Mouse (Mus musculus) liver, embryonic 12.5 days (tissue): ENCODE results near the gene Fam221b. TPM values are rescaled to one million over a fixed set of nuclear protein-coding genes. Genes with fewer than 3 reads are reported as not detected.
A peak's percentile ranks its signal among the peaks of the same experiment; 100 is the strongest.

Experiments used
- ATAC-seq: fragments of 200-750 bp; cut with Nextera tagmentation; 2 replicates; pipeline ENCODE4 v1.8.0; 2017; ENCODE audit warnings: moderate number of reproducible peaks, mild to moderate bottlenecking, moderate library complexity
- H3K27ac ChIP-seq: fragments of 300-500 bp; sonication (generic); 2 replicates; pipeline ENCODE4 v1.5.1; 2016; ENCODE audit warnings: mild to moderate bottlenecking
- H3K27me3 ChIP-seq: fragments of 300-500 bp; sonication (generic); replicated peaks from 2 replicates; pipeline ENCODE4 v1.6.1; 2016; ENCODE audit warnings: mild to moderate bottlenecking, moderate library complexity
- H3K36me3 ChIP-seq: fragments of 300-500 bp; sonication (generic); 2 replicates; pipeline ENCODE4 v1.6.1; 2016; ENCODE audit warnings: mild to moderate bottlenecking, moderate library complexity
- H3K4me1 ChIP-seq: fragments of 300-500 bp; sonication (generic); 2 replicates; pipeline ENCODE4 v1.6.1; 2016
- H3K4me2 ChIP-seq: fragments of 300-500 bp; sonication (generic); 2 replicates; pipeline ENCODE4 v1.6.1; 2016; ENCODE audit warnings: mild to moderate bottlenecking, moderate library complexity
- H3K4me3 ChIP-seq: fragments of 300-500 bp; sonication (generic); 2 replicates; pipeline ENCODE4 v1.5.1; 2016; ENCODE audit warnings: mild to moderate bottlenecking, moderate library complexity
- H3K9ac ChIP-seq: fragments of 300-500 bp; sonication (generic); 2 replicates; pipeline ENCODE4 v1.6.1; 2016; ENCODE audit warnings: mild to moderate bottlenecking, moderate library complexity
- H3K9me3 ChIP-seq: fragments of 300-500 bp; sonication (generic); replicated peaks from 2 replicates; pipeline ENCODE4 v1.6.1; 2016; ENCODE audit warnings: mild to moderate bottlenecking, moderate library complexity
- WGBS: fragments of 180-500 bp; shearing (Covaris S2); methylation state at CpG from one replicate; pipeline ENCODE4 v1.1.7; 2016; ENCODE audit not compliant: insufficient replicate concordance; 5-methylcytosine and 5-hydroxymethylcytosine counted together
- polyA plus RNA-seq: library from polyadenylated mRNA; unstranded; fragments of >200 nt; fragmentation: Nextera tagmentation; extraction: Ambion mirVana; gene quantifications from 2 replicates; pipeline ENCODE4 v1.2.1, GENCODE M21; 2016

Fam221b gene
- polyA plus RNA-seq, 1 experiment from 2014 or later = 1.8 TPM

GRCm38 (mm10) chr4:43656339-43657109 lies 12.4 kb downstream of the Fam221b start, which contains the start of gene Hint2:
TSS of gene Hint2 (minus strand) at chr4:43656466.
- Histone ChIP-seq H3K9ac (peak within 1 kb of the TSS; percentile 85), H3K27me3 (peaks cover 23% of the 10 kb centered on the region), H3K4me1 (peaks cover 37% of the 10 kb centered on the region), H3K27ac (peak within 1 kb of the TSS; percentile 77), H3K4me2 (peak within 1 kb of the TSS; percentile 81), H3K4me3 (peak within 1 kb of the TSS; percentile 82), H3K36me3 (no peaks in the 10 kb centered on the region), H3K9me3 (no peaks in the 10 kb centered on the region)
- WGBS = 1% methylated on average over 34 of the region's 34 CpGs
- peak; percentile 96 for ATAC-seq

GRCm38 (mm10) chr4:43655656-43656338 lies 13.1 kb downstream of the Fam221b start:
- WGBS = 8% methylated on average over 34 of the region's 34 CpGs
- peak overlapping the region; percentile 85 for H3K9ac ChIP-seq
- H3K27ac ChIP-seq = peak overlapping the region; percentile 75
- ATAC-seq = peak; percentile 35
- H3K4me2 ChIP-seq = peak overlapping the region; percentile 81
- H3K4me3 ChIP-seq = peak overlapping the region; percentile 82
- peaks cover 37% of the 10 kb centered on the region for H3K4me1 ChIP-seq
- no peaks in the 10 kb centered on the region for H3K36me3 ChIP-seq
- peaks cover 16% of the 10 kb centered on the region for H3K27me3 ChIP-seq
- no peaks in the 10 kb centered on the region for H3K9me3 ChIP-seq

GRCm38 (mm10) chr4:43653161-43654015 lies 15.6 kb downstream of the Fam221b start, which contains the start of gene Spag8:
TSS of gene Spag8 (minus strand) at chr4:43653594.
- WGBS = 12% methylated on average over 24 of the region's 24 CpGs
- Histone ChIP-seq H3K9me3 (peaks cover 8% of the 10 kb centered on the region), H3K27me3 (no peaks in the 10 kb centered on the region), H3K9ac (peak within 1 kb of the TSS; percentile 45; the same call in 1 of the 2 replicates), H3K36me3 (peaks cover 9% of the 10 kb centered on the region), H3K4me1 (peaks cover 37% of the 10 kb centered on the region), H3K4me3 (peak within 1 kb of the TSS; percentile 47), H3K4me2 (peak within 1 kb of the TSS; percentile 66), H3K27ac (peak within 1 kb of the TSS; percentile 3; the same call in 1 of the 2 replicates)
- 0 out of 2 replicates have a peak, but pooled peaks have one; percentile 43 for ATAC-seq

- Histone ChIP-seq H3K27ac (no peak overlapping the region; the same call in 1 of the 2 replicates), H3K27me3 (no peaks in the 10 kb centered on the region; the same call in 1 of the 2 replicates), H3K4me1 (peaks cover 37% of the 10 kb centered on the region), H3K4me3 (0 out of 2 replicates have a peak overlapping the region, but pooled peaks have one; percentile 47), H3K9ac (peak overlapping the region; percentile 45; the same call in 1 of the 2 replicates), H3K36me3 (peaks cover 9% of the 10 kb centered on the region), H3K9me3 (peaks cover 8% of the 10 kb centered on the region), H3K4me2 (peak overlapping the region; percentile 66)
- ATAC-seq = no peak
- WGBS = 71% methylated on average over 4 of the region's 4 CpGs
Measured at GRCm38 (mm10) chr4:43652726-43653125, 16.2 kb downstream of the Fam221b start.

GRCm38 (mm10) chr4:43649783-43650182 lies 19.2 kb downstream of the Fam221b start:
- no peak overlapping the region for H3K27ac ChIP-seq
- ATAC-seq = no peak
- H3K9ac ChIP-seq = no peak overlapping the region
- 84% methylated on average over 3 of the region's 3 CpGs for WGBS
- H3K4me2 ChIP-seq = no peak overlapping the region
- peaks cover 8% of the 10 kb centered on the region for H3K9me3 ChIP-seq
- peaks cover 19% of the 10 kb centered on the region for H3K4me1 ChIP-seq
- no peaks in the 10 kb centered on the region; the same call in 1 of the 2 replicates for H3K27me3 ChIP-seq
- peaks cover 9% of the 10 kb centered on the region for H3K36me3 ChIP-seq
- H3K4me3 ChIP-seq = no peak overlapping the region

- no peak overlapping the region for H3K4me3 ChIP-seq
- WGBS = 62% methylated on average over 6 of the region's 6 CpGs
- H3K9ac ChIP-seq = no peak overlapping the region
- no peaks in the 10 kb centered on the region for H3K36me3 ChIP-seq
- peaks cover 11% of the 10 kb centered on the region for H3K4me1 ChIP-seq
- no peaks in the 10 kb centered on the region for H3K9me3 ChIP-seq
- ATAC-seq = no peak
- no peak overlapping the region for H3K27ac ChIP-seq
- H3K27me3 ChIP-seq = no peaks in the 10 kb centered on the region; the same call in 1 of the 2 replicates
- no peak overlapping the region for H3K4me2 ChIP-seq
Measured at GRCm38 (mm10) chr4:43640491-43640890, 28.5 kb downstream of the Fam221b start.

GRCm38 (mm10) chr4:43640076-43640475 lies 28.9 kb downstream of the Fam221b start:
- WGBS = 65% methylated on average over 9 of the region's 9 CpGs
- no peak overlapping the region for H3K4me2 ChIP-seq
- H3K9ac ChIP-seq = no peak overlapping the region
- ATAC-seq = no peak
- no peaks in the 10 kb centered on the region; the same call in 1 of the 2 replicates for H3K27me3 ChIP-seq
- no peaks in the 10 kb centered on the region for H3K36me3 ChIP-seq
- no peak overlapping the region for H3K27ac ChIP-seq
- H3K4me1 ChIP-seq = peaks cover 14% of the 10 kb centered on the region
- no peak overlapping the region for H3K4me3 ChIP-seq
- no peaks in the 10 kb centered on the region for H3K9me3 ChIP-seq

GRCm38 (mm10) chr4:43636751-43637150 lies 32.2 kb downstream of the Fam221b start:
- Histone ChIP-seq H3K4me2 (no peak overlapping the region), H3K36me3 (no peaks in the 10 kb centered on the region), H3K9me3 (no peaks in the 10 kb centered on the region), H3K4me3 (no peak overlapping the region), H3K4me1 (peaks cover 9% of the 10 kb centered on the region), H3K27me3 (peaks cover 23% of the 10 kb centered on the region), H3K9ac (no peak overlapping the region), H3K27ac (no peak overlapping the region)
- no peak for ATAC-seq
- WGBS = 64% methylated on average over 6 of the region's 6 CpGs

- H3K27me3 ChIP-seq = peaks cover 39% of the 10 kb centered on the region
- no peak for ATAC-seq
- H3K4me2 ChIP-seq = no peak overlapping the region
- H3K9me3 ChIP-seq = no peaks in the 10 kb centered on the region
- no peaks in the 10 kb centered on the region for H3K36me3 ChIP-seq
- H3K4me1 ChIP-seq = peaks cover 26% of the 10 kb centered on the region
- 78% methylated on average over 7 of the region's 7 CpGs for WGBS
- H3K27ac ChIP-seq = no peak overlapping the region
- H3K4me3 ChIP-seq = no peak overlapping the region
- no peak overlapping the region for H3K9ac ChIP-seq
Measured at GRCm38 (mm10) chr4:43634621-43635374, 34.1 kb downstream of the Fam221b start.

GRCm38 (mm10) chr4:43633736-43634135 lies 35.2 kb downstream of the Fam221b start:
- no peaks in the 10 kb centered on the region for H3K36me3 ChIP-seq
- no peak overlapping the region for H3K4me3 ChIP-seq
- H3K9ac ChIP-seq = no peak overlapping the region
- H3K4me2 ChIP-seq = no peak overlapping the region
- ATAC-seq = no peak
- 73% methylated on average over 2 of the region's 2 CpGs for WGBS
- peaks cover 39% of the 10 kb centered on the region for H3K27me3 ChIP-seq
- H3K4me1 ChIP-seq = peaks cover 34% of the 10 kb centered on the region
- no peak overlapping the region for H3K27ac ChIP-seq
- no peaks in the 10 kb centered on the region for H3K9me3 ChIP-seq

- no peak for ATAC-seq
- peaks cover 34% of the 10 kb centered on the region for H3K4me1 ChIP-seq
- H3K4me2 ChIP-seq = no peak overlapping the region
- H3K9ac ChIP-seq = no peak overlapping the region
- H3K36me3 ChIP-seq = no peaks in the 10 kb centered on the region
- H3K27me3 ChIP-seq = peaks cover 39% of the 10 kb centered on the region
- H3K9me3 ChIP-seq = no peaks in the 10 kb centered on the region
- no peak overlapping the region for H3K27ac ChIP-seq
- no peak overlapping the region for H3K4me3 ChIP-seq
- 70% methylated on average over 8 of the region's 8 CpGs for WGBS
Measured at GRCm38 (mm10) chr4:43633296-43633695, 35.6 kb downstream of the Fam221b start.
